Mouse (Mus musculus) layer of hippocampus, adult 8-10 months (tissue): ENCODE results near the gene Col4a2. TPM values are rescaled to one million over a fixed set of nuclear protein-coding genes. Genes with fewer than 3 reads are reported as not detected.
"Not testable (repeated sequence)": the region's sequence is repeated elsewhere in the genome, so short reads cannot be mapped to it uniquely, and the experiment has no call there.

Source experiments
- DNase-seq, 2 experiments: peaks; one replicate each; pipeline ENCODE4 v3.0.0; 2022; ENCODE audit warnings: low spot score in 2 of 2
- total RNA-seq, 4 experiments: library from RNA; stranded (reverse); gene quantifications; 2 replicates each; pipeline ENCODE4 v1.2.4; 2022

Col4a2 gene
- total RNA-seq, 4 experiments from 2014 or later, result 39.6 to 55.5 (median 43.9) TPM

DNA sequence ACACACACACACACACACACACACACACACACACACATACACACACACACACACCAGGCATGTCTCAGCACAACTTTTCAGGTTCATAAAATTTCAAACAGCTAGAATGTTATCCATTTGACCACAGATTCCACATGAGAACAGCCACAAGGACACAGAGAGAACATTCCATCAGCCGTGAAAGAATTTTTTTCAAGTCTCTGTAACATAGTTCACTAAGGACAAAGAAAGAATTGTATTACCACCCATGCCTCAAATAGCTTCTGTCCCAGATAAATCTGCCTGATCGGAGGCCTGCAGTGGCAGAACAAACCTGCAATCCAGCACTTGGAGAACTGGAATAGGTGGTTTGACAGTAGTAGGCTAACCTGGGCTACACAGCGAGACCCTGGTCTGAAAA, 144.7 kb downstream of the Col4a2 start:
- DNase-seq, result no peak

DNA sequence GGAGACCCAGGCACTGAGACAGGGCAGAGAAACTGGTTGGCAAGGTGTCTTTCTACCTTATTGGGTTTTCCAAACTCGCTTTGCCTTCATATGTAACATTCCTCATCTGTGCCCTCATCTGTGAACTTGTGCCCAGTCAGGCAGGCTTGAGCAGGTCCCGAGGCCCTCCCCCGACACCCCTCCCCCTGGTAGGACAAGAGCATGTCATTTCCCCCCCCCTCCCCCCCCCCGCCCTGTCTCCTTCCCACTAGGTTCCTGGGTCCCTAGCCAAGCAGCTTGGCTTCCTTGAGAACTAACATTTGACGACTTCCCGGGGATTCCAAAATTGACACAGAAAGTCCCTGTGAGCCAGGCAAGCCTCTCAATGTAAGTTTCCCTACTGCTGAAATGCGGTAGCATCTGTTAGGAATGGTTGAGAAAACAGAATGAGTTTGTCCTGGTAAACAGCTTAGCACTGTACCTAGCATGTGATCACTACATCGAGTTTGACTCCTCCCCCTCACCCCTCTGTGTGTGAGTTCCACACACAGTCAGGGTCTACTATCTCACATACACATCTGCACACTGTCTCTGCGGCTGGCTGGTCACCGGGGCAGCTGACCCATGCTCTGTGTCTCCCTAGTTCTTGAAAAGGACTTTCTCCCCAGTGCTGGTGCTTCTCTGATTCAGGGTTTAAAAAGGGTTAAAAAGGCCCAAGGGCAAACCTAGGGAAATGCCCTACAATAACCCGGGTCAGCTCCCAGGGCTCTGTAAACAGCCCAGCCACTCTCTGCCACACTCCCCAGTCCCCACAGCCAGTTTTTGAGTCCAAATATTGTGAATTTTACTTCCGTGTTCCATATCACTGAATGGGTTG, 145.6 kb downstream of the Col4a2 start:
- no peak for DNase-seq

DNA sequence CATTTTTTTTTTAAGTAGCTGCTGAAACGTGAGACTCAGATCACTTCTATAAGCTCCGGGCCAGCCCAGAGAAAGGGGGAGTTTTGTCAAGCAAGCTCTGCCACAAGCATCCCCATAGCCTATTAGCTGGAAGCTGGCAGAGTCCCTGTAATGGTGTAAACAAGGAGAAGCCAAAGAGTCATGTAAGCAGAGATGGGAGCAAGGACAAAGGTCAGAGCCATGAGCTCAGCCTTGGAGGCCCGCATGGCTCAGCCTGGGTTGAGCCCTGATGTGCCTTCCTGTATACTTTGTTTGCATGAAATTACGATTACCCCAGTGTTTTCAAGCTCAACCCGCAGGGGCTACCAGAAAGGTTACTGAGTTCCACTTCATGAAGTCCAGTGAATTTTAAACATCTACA, 146.4 kb downstream of the Col4a2 start:
- DNase-seq, result no peak

DNA sequence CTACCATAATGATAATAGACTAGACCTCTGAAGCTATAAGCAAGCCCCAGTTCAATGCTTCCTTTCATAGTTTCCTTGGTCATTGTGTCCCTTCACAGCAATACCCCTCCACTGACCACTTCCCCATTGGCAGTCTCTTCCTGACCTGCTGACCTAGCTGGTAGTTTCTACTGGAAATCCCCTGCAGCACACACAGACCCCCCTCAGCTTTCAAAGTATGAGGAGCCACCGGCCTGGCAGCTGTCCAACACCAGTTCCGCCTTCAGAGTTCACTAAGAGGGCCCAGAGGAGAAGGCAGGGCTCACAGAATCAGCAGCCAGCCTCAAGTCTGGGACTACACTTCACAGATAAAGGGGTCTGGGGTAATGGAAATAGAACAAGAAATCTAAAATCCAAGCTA, 148.3 kb downstream of the Col4a2 start:
- DNase-seq, result no peak

DNA sequence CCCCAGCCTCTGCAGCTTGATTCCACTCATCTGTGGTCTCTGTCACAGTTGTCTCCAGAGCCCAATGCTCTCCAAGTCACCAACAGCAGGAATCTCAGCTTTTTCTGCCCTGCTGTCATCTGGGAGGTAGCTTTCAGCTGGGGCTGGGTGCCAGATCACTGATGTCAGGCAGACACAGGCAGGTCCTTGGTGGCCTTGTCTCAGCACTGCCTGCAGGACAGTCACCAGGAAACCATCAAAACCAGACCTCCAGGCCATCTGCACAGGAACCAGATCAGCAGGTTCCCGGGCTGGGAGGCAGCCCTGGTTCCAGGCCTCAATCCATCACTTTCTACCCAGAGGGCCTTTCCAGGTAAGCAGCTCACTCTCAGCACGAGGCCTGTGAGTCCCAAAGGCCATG, 149.2 kb downstream of the Col4a2 start:
- no peak for DNase-seq

DNA sequence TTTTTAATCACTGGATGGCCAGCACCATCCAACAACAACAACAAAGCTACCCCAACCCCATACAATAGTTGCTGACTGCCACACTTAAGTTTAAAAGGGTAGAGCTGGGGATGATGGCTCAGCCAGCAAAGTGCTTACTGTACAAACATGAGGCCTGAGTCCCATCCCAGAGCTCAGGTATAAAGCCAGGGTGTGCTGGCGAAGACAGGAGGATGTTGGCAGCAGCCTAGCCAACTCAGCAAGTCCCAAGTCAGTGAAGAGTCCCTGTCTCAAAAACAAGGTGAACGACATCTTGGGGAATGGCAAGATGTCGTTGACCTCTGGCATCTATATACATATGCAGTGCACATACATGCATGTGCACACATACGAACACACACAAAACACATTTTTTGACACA, 150.0 kb downstream of the Col4a2 start:
- no peak for DNase-seq

DNA sequence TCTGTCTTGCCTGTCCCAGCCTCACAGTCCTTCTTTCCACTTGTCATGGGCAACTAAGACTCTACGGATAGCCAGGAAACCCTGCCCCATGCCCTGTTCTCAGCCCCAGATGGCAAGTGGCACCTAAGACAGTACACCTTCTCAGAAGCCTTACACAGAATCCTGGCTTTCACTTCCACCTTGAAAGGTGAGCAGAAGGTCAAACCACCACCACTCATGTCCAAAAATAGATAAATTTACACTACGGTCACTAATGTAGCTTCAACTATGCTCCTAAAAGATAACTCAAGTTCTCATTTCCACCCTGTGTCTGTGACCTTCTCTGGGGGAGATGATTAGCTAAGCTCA, 150.9 kb downstream of the Col4a2 start:
- DNase-seq, result no peak

DNA sequence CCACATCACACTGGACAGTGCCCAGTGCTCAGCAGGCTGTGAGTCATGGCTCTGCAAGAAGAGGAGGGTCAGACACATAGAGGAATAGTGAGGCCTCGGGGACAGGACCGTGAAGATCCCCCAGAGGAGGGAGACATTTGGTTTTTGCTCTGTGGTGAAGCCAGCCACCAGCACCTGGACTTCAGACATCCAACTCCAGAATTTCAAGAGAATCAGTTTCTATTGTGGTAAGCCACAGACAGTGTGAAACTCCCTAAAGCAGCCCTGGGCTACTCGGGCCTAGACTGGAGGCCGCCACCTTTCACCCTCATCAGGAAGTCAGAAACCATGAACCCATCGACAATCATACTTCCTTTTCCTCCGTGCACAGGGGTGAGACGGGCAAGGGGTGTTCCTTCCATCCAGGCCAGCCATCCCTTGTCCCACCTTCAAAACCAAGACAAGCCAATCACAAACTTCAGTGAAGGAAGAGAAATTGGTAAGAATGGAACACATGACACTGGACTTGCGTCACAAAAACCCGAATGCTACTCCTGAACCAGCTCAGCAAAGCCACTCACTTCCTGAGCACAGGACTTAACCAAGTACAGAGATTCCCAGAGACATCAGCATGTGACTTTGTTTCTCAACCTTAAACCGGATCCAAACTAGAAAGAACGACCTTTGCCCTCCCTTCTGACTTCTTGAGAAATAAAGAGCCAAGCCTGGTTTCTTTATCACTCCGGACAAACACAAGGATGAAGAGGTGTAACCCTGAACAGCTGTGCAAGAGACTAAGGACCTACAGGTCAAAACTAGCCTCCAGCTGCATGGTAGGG, 151.5 kb downstream of the Col4a2 start:
- no peak for DNase-seq

DNA sequence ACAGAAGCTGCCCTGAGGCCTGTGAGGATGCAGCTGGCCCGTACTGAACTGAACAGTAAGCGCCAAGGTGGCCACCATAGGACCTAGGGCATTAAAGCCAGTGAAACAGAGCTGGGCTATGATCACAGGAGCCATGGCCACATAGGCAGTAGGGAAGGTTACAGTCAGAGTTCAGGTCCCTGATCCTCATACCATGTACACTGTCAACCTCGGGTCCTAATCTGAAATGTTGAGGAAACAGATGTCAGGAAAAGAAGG, 152.0 kb downstream of the Col4a2 start:
- no peak for DNase-seq

DNA sequence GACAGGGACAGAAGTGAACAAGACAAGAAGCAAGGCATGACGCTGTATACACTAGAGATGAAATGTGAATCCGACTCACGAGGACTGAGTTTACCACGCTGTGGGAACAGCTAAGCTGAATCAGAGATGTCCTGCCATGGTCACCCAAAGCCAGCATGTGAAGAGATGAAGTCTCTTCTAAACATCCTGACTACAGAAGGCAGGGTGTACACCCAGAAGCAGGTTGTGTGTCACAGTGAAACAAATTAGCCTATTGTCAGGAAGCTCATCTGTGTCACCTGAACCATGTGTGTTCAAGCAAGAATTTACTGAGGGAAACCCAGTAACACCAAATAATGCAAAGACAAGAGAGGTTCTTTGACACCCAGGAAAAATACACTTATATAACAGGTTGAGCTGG, 153.0 kb downstream of the Col4a2 start:
- DNase-seq, result no peak

DNA sequence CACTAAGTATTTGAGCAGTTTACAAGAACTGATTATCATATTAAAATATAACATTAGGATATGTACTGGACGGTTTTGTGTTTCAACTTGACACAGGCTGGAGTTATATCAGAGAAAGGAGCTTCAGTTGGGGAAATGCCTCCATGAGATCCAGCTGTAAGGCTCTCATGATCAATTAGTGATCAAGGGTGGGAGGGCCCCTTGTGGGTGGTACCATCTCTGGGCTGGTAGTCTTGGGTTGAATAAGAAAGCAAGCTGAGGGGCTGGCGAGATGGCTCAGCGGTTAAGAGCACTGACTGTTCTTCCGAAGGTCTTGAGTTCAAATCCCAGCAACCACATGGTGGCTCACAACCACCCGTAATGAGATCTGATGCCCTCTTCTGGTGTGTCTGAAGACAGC, 153.9 kb downstream of the Col4a2 start:
- DNase-seq, result not testable (repeated sequence)

DNA sequence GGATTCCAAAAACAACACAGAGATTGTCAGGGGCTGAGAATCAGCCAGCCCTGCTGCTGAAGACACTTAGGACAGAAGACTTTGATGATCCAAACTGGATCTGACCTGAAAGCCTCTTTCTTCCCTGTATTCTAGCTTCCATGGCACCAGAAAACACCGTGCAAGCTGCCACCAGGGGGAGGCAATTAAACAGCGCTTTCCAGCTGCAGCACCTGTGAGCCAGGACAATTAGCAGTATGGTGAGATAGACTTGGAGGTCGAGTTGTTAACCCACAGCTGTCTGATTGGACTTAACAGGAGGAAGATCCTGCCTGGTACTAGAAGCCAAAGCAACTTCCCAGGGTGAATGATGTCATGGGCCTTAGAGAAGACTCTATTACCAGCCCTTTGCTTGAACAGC, 156.5 kb downstream of the Col4a2 start:
- no peak for DNase-seq

DNA sequence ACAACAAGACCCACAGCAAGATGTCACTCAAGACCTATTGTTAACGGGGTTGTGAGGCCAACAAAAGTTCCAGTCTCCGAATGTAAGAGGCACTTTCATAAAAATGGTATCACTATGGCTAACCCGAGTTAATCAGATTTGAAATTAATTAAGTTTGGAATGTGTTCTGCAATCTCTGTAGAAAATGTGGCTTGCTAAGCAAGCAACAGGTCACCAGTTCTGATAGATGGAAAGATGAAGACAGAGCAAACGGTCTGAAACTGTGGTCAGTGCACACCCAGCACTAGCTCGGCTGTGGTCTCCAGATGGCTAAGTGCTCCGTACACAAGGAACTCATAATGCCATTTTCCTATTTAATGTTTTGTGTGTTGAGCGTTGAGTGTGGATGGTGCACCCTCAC, 158.1 kb downstream of the Col4a2 start:
- no peak for DNase-seq

DNA sequence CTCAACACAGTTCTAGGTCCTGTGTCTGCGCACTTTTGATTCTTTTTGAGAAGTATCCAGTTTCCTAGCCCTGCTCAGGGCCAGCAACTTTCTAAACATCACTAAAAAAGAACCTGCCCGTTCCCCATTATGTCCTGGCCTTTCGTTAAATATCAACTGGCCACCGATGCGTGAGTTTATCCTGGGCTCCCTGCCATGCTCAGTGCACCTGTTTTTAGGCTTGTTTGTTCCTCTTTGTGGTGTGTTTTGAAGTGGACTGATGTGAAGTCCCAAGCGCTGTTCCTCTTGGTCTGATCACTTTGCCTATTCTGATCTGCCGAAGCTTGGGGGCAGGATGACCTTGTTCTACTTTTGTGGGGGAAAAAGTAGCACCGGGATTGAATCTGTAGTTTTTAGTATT, 158.7 kb downstream of the Col4a2 start:
- DNase-seq, result no peak

DNA sequence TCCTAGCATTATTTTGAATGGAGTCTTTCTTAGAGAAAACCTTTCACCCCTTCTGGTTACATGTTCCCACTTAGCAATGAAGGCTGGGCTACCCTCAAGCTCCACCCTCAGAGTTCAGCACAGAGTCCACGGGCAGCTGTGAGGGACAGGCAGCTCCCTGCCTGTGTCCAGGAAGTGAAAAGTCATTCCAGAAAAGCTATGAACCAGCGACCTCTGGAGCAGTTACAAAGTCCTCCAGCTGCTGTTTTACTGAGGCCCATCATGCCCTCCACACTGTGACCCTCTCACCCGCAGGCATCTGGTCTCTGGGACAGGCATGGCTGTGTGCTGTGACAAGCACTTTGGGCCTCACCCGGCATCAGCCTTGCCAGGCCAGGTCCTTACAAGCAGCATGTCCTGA, 160.5 kb downstream of the Col4a2 start:
- DNase-seq, result no peak

DNA sequence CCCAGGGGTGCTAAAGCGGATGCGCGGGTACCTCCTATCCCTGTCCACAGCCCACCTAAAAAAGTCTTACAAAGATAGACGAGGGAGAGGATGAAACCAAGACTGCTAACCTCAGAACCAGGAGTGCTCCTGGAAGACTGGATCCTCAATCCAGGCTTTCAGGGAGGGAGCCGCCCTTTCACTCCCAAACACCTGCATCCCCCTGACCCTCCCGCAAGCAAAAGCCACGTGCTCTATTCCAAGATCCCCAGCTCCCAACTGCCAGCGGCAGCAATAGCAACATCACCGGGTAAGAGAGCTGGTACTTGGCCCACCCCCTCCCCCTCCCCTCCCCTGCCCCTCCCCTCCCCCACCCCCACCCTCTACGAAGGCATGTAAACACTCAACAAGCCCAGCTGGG, 162.8 kb downstream of the Col4a2 start:
- no peak for DNase-seq

DNA sequence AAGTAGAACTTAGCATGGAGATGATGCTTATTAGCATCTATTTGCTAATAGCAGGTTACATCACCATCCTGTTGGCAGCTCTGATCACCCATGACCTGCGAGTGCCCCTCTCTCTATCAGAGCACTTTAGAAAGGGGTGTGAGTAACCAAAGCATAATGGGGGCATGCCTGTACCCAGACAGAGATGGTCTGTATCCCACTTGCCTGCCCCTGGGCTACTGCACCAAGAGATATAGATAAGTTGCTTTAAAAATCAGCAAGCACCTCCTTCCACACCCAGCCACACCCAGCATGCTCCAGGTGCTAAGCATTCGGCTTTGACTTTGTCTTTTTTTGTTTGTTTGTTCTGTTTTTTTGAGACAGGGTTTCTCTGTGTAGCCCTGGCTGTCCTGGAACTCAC, 163.3 kb downstream of the Col4a2 start:
- no peak for DNase-seq

DNA sequence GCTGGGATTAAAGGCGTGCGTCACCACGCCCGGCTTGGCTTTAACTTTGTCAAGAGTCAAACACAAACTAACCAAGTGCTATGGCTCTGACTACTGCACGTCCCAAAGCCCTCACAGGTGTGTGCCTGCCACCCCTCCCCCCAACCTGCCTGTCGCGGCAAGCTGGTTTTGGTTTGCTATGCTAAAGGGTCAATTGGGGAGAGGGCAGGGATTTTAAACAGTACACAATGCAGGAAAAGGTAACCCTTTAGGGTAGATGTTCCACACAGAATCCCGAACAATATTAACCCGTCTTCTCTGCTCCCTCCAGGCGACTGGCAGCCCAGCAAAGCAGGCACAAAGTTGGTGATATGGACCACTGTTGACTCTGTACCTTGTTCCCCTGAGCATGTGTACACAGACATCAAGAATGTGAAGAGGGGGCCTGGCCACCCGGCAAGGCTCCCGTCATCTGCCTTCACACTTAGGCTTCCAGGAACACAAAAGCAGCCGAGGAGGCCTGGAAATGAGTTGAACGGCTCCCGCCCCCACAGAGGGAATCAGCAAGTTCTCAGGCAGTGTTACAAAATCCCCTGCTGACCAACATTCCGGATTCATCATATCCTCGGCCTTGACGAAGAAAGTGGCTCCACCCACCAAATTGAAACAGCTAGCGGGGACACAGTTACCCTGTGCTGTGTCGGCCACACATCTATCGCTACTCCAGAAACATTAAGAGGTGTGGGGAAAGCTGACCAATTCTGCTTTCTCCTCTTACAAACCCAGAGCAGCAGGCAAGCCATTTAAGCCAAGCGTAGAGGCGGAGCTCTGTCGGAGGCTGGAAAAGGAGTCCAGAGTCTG, 164.0 kb downstream of the Col4a2 start:
- DNase-seq, result peak in 1 of 2 experiments; percentile 12

DNA sequence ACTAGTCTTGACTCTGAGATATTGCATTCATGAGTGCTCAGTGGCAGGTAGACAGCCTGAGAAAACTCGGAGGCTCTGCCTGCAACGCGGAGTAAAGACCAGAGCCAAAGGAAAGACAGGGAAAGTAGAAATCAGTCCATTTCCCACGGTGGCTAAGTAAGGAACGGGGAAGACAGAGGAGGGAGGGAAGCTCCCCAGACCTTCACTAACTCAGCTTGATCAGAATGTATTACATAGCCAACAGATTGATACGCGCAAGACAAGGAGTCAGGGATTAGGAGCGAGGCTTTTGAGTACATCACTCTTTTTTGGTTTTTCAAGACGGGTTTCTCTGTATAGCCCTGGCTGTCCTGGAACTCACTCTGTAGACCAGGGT, 164.6 kb downstream of the Col4a2 start:
- DNase-seq, result no peak

DNA sequence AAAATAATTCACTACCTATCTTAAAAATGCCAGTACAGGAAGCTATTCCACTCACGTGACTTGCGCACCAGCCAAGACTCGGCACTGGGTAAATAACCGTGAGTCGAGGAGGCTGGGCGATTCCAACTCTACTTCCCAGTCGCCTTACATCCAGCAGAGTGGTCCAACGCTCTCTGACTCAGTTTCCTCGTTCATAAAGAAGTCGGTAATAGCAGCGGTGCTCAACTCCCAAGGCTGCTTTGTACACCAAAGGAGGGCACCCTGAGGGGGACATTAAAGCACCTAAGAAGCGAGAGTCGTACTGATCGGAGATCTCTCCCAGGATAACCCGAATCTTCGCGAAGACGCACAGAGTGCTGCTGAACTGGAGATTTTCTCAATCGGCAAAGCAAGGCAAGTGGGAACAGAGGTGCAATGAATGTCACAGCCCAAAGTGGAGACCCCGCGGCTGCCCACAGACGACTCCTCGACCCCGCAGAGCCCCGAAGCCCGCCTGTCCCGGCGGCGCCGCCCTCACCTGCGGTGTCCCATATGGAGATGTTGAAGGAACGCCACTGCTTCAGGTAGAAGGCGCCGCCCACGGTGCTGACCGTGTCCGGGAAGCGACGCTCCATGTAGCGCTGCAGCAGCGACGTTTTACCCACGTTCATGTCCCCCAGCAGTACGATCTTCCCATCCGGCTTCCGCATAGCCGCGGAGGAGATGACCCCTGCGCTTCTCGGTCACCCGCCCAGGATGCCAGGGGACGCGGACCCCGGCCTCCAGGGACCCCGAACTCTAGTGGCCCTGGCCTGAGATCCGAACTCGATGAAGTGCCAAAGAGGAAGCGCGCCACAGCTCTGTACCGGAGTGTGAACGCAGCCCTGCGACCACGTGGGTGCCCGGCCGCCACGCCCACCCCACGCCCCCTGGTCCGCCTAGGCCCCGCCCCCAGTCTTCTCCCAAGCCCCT, 165.5 kb downstream of the Col4a2 start, which contains the start of gene Rab20:
TSS of gene Rab20 (minus strand) at position 900 of the 951 bp plus-strand sequence.
- no peak for DNase-seq
